Mouse (Mus musculus) megakaryocyte, adult 5-6 weeks (primary cell): ENCODE measurements around the gene Ndn. TPM values are rescaled to one million over a fixed set of nuclear protein-coding genes. Genes with fewer than 3 reads are reported as not detected.

Experiments used
- ATAC-seq: 2 replicates; pipeline ENCODE4 v1.8.0; 2016; ENCODE audit warnings: mild to moderate bottlenecking, inconsistent platforms; ENCODE audit not compliant: poor library complexity, severe bottlenecking
- total RNA-seq, 2 experiments: library from RNA; stranded (forward) in 1 of 2; stranded (reverse) in 1 of 2; fragments of 153-499, 151-499 nt in 1 of 2; fragments of 221-1000, 200-1000 nt in 1 of 2; gene quantifications; 2 replicates each; pipeline versions ENCODE4 v1.2.3 to v1.2.4; 2015 to 2017

Ndn gene
- total RNA-seq (2015): not detected in 2 replicates
- total RNA-seq (2017): not detected in 2 replicates

DNA sequence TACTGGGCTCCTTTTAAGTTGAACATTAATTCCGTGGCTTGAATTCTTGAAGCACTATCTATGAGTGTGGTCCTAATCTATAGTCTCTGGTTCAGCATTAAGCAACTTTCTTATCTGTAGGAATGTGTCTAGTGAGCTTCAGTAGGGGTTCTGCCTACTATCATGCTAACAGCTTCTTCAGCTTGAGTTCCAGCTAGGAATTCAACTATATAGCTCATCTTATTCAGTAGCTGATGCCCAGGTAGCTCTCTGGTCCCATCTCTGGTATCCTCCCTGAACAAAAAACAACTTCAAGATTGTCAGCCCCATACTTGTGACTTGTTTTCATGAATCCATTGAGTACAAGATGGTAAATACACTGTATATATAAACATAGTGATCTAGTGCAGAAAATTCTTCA lies at the start of gene Ndn:
Gene Ndn, plus strand, starts transcription at position 301 of the 400 bp plus-strand sequence.
- ATAC-seq: no peak

DNA sequence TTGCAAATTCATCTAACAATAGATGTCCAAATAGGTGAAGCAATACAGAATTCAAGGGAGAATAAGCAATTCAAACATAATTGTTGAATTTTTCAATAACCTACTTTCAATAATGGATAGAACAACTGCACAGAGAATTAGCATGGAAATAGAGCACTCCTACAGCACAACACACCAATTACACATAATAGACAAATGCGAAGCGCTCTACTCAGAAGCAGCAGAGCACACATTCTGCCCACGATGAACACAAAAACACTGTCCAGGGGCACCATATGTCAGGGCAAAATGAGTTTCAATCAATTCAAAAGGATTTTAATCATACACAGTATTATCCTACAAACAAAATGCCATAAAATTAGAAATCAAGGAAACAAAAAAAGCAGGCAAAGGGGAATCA lies 43.9 kb upstream of the Ndn start:
- no peak for ATAC-seq

DNA sequence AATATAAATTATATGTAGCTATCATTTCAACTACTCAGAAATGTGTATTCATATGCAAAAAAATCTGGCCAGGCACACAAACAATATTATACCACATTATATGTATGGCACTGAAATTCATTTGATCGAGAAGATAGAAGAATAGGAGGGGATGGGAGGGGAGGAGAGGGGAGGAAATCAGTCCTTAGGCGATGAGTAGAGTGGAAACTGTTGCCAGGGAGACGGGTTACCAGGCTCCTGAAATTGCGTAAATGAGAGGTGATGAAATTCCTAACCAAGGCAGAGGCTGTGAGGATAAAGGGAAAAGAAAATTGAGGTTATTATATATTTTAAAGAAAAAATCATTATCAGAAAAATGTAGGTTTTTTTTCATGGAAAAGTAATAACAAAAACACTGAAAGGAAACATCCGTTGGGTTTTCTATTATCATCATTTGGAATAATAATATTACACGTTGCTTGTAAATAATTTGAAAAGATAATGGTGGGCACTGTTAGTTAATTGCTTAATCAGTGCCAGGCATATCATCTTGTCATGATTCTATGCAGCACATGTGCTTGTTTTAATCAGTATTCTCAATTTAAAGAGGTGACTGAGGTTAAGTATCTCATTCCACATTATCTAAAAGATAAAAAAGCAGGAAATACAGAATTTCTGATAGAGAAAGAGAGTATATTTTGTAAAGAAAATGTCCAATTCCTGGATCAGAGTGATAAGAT lies 39.3 kb upstream of the Ndn start:
- no peak for ATAC-seq

- no peak for ATAC-seq
Observed at GRCm38 (mm10) chr7:62316793-62317192, 29.6 kb upstream of the Ndn start.

DNA sequence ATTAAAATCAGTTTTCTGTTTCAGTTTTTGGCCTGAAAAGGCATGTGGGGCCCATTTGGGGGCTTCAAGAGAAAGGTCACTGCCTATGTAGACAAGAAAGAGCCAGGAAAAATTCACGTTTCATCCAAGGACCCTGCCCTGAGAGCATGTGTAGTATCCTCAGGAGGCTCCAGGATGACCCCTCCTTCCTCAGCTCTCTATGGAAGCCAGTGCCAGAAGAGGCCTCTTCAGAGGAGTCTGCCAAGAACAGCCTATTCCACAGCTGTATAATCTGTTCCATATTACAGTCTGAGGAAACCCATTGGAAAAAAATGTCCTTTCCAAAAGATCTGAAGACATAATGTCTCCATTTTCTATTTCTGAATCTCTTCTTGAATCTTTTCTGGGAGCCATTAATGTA lies 958 bp upstream of the Ndn start:
- ATAC-seq: no peak

DNA sequence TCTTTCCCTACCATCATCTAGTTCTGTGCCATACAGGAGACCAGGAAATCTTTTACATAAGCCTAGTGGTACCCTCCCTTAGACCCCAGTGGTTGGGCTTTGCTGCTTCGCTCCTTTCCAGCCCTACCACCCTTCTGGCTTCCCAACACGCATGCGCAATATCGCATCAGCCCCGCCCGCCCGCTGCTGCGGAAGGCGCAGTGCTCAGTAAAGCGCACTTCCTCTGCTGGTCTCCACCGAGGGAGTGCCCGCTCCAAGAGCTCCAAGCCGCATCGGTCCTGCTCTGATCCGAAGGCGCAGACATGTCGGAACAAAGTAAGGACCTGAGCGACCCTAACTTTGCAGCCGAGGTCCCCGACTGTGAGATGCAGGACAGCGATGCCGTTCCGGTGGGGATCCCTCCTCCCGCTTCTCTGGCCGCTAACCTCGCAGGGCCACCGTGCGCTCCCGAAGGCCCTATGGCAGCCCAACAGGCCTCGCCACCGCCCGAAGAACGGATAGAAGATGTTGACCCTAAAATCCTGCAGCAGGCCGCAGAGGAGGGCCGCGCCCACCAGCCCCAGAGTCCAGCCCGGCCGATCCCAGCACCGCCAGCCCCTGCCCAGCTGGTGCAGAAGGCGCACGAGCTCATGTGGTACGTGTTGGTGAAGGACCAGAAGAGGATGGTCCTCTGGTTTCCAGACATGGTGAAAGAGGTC lies 1.9 kb downstream of the Ndn start:
- no peak for ATAC-seq

DNA sequence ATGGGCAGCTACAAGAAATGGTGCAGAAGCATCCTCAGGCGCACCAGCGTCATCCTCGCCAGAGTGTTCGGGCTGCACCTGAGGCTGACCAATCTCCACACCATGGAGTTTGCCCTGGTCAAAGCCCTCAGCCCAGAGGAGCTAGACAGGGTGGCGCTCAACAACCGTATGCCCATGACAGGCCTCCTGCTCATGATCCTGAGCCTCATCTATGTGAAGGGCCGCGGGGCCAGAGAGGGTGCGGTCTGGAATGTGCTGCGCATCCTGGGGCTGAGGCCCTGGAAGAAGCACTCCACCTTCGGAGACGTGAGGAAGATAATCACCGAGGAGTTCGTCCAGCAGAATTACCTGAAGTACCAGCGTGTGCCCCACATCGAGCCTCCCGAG lies 2.4 kb downstream of the Ndn start:
- no peak for ATAC-seq

DNA sequence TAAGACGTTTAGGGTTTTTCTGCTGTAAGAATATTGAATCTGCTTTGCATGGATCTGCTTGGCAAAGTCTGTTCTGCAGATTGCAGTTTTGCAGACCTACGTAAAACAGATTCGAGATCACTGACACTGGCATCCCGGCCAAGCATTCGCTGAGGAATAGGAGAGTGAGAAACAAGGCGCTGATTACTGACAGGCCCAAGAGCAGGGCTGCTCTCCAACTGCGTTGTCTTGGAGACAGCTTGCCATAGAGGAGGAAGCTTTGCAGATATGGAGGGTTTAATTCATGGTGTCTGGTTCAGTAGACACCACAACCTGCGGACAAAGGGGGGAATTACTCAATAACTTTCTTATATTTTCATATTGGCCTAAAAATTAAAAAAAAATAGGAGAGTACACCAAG lies 4.9 kb downstream of the Ndn start:
- ATAC-seq: no peak

DNA sequence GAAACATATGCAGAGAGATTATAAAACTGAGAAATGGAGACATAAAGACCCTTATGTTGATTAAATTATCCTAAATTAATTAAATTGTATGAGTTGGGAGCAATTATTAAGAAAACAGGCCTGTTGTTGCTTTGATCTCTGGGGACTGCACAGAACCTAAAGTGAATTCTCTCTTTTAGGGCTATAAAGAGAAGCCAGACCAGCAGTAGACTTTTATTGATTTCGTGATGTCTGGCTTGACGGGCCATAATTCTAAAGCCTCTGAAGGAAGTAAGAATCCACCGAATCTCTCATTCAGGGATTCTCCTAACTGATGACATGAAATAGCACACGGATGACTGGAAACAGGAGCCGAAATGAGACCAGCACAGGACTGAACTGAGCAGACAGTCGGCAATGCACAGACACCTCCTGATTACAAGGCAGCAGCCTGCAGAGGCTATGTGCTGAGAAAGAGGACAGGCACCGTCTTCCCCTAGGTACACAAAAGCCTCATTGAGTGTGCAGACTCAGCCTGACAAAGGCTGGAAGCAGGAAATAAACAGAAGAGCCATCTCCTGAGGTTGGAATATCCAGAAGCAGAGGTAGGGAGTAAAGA lies 18.8 kb downstream of the Ndn start:
- no peak for ATAC-seq

DNA sequence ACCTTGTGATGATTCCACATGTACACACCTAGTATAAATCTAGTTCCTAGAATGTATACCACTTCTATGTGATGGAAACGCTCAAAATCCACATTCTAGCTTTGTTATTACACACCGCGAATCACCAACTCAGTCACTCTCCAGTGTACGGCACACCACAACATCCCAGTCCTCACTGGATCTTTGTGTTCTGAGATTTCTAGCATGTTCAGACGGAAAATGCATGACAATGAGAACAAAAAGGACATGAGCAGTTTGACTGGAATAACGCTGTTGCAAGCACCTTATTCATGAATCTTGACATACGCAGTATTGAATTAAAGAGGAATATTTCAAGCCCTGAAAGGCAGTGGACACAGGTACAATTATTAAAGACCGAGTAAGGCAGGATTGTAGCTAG lies 20.4 kb downstream of the Ndn start:
- no peak for ATAC-seq

DNA sequence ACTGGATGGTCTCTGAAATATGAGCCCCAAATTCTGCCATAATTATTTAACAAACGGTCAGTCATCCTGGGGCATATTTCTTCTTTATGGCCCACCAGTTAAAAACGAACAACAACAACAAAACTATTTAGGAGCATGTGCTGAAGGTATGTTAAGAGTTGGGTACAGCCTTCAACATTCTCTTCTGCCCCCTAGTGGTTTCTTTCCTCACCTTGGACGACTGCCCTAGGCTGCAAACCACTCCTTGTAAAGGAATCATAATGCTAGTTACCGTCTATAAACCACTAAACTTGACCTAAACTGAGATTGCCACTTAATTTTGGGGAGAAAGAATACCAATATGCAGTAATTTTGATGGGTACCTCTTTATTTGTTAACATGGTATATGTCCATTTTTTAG lies 29.3 kb downstream of the Ndn start:
- ATAC-seq: no peak

- ATAC-seq: no peak
Observed at GRCm38 (mm10) chr7:62376510-62377304, 30.3 kb downstream of the Ndn start, which contains the start of gene Magel2. TSS of gene Magel2 (plus strand) at chr7:62377010.

DNA sequence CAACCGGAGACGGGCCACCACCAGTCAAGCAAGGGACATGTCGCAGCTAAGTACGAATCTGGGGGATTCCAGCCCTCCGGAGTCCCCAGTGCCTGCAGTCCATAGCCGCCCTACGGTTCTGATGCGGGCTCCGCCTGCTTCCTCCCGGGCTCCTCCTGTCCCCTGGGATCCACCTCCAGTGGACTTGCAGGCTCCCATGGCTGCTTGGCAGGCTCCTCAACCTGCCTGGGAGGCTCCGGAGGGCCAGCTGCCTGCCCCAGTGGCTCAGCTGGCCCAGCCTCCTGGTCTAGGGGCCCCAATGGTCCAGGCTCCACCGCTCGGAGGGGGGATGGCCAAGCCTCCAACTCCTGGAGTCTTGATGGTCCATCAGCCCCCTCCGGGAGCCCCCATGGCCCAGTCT lies 30.9 kb downstream of the Ndn start:
- ATAC-seq: no peak

DNA sequence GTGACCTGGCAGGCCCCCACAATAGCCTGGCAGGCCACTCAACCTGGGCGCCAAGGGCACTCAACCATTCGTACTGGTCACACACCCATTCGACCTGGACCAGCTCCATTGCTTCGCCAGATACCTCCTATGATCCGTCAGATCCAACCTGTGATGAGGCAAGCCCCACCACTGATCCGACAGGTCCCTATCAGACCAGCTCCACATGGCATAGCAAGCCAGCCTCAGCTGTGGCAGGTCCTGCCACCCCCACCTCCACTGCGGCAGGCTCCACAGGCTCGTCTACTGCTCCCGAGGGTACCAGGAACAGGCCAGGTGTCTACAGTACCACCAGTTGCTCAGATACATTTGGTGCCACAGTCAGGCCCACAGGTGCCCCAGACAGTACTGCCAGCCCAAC lies 32.2 kb downstream of the Ndn start:
- no peak for ATAC-seq

DNA sequence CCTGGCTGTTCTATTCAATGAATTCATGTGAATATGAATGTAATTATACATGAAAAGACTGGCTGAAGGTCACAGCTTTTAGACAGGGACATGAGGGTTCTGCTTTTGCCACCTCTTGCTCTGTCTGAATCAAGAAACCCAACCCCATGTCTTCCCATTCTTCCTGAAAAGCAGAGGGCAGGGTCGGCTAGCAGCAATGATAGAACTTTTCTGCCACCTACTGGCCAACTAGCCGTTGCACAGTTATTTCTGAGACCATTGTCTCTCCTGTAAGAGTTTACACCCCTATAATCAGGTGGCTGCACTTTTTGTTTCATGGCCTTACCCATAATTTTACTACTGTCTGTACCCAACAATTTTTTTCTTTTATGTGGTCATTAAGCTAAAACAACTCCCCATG lies 36.0 kb downstream of the Ndn start:
- no peak for ATAC-seq

DNA sequence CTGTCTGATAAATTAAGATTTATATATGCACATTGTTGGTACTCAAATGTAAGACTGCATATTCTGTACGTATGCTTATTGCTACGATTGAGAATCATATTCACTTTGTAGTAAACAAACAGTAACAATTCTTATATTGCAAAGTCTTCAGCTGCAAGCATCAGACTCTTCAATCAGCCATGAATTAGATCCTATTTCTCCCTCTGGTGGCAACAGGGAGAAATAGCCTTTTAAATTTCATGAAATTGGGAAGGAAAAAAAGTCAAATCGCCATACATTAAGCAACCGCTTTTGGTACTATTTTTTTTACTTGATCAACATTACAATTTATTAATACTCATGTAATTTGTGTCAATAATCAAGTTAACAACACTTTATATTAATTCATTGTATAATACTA lies 41.9 kb downstream of the Ndn start:
- ATAC-seq: no peak

DNA sequence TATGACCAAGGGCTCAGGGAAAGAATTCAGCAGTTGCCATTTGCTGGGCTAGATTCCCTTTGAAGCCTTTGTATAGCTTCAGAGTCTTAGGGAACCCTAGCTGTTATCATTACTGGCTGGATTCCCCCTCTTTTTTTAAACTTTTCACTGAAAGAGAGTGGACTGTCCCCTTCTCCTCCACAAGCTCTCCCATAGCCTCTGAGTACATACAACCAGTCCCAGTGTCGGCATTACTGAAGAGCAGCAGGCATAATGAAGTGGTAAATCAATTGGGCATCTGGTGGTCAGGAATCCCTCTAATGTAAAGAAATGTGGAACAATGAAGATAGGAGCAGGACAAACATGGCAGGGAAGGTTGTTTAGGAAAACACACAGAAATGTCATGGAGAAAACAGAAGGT lies 45.8 kb downstream of the Ndn start:
- ATAC-seq: no peak
